In genomic region chr11:109546305-109547001, GRCm38 (mm10) we compare ENCODE assay signal across 16 mouse cellular contexts.
DNase-seq lines count a peak whose midpoint lies in the region; ATAC-seq and TF ChIP-seq lines count a peak whose summit lies in the region.
"Had no signal": no experiment of that assay in that cellular context is flagged by ENCODE, and none has a peak within 500 bp of the region (broad histone marks: within the 10 kb centered on the region; RNA-seq: fewer than 3 reads in every experiment).

No protein-coding gene starts in this region.

- no peaks in the 10 kb centered on the region for H3K27me3 ChIP-seq in kidney, adult 2 months (replicated peaks; ENCODE audit: control insufficient read depth, insufficient read depth, low read length)
- no peaks in the 10 kb centered on the region for H3K27me3 ChIP-seq in lung, postnatal 0 days (replicated peaks; ENCODE audit: insufficient read depth, low read length)
- H3K27me3 ChIP-seq: heart, embryonic 15.5 days had no signal

- WGBS in kidney, adult 2 months, result 55% methylated on average over 16 of the region's 16 CpGs
- WGBS in lung, postnatal 0 days, result 22% methylated on average over 16 of the region's 16 CpGs

- no peaks in the 10 kb centered on the region; the same call in 1 of the 2 replicates for H3K4me1 ChIP-seq in kidney, adult 2 months (ENCODE audit: control insufficient read depth, insufficient read depth, low read length)
- H3K4me1 ChIP-seq in lung, postnatal 0 days (ENCODE audit: insufficient read depth, low read depth, low read length), result peaks cover 12% of the 10 kb centered on the region; the same call in 1 of the 2 replicates

- no peak for TF ChIP-seq POLR2A in kidney, adult 2 months (IDR thresholded peaks at IDR 0.05; ENCODE audit: low read depth, low read length)

- peak overlapping the region; percentile 29; the same call in 1 of the 2 replicates for H3K27ac ChIP-seq in kidney, adult 2 months (ENCODE audit: insufficient read depth, low read depth, low read length)
- no peak overlapping the region for H3K27ac ChIP-seq in lung, postnatal 0 days (ENCODE audit: low read length)
- H3K27ac ChIP-seq in left cerebral cortex, adult 2 months, result no peak overlapping the region

- ATAC-seq in lung, postnatal 0 days, result peak; percentile 84
- ATAC-seq: forebrain, postnatal 0 days had no signal

- H3K9me3 ChIP-seq in lung, postnatal 0 days (ENCODE audit: low read length), result no peaks in the 10 kb centered on the region
- H3K9me3 ChIP-seq: heart, embryonic 15.5 days had no signal

- TF ChIP-seq EP300 in lung, postnatal 0 days (IDR thresholded peaks at IDR 0.05), result no peak

- H3K36me3 ChIP-seq in kidney, adult 2 months (ENCODE audit: control insufficient read depth, insufficient read depth, low read length), result no peaks in the 10 kb centered on the region
- H3K36me3 ChIP-seq in lung, postnatal 0 days (ENCODE audit: insufficient read depth, low read length), result no peaks in the 10 kb centered on the region
- H3K36me3 ChIP-seq: heart, embryonic 15.5 days had no signal

- no peak overlapping the region for H3K4me3 ChIP-seq in kidney, adult 2 months (ENCODE audit: insufficient read depth, low read depth, low read length)
- no peak overlapping the region for H3K4me3 ChIP-seq in lung, postnatal 0 days (ENCODE audit: low read depth, low read length)
- no peak overlapping the region for H3K4me3 ChIP-seq in left cerebral cortex, adult 2 months
- H3K4me3 ChIP-seq: heart, embryonic 15.5 days; myocyte had no signal

- intact Hi-C loops in left cerebral cortex, adult 2 months (cut with DNase I), result no loop called here

- peak; percentile 10 for DNase-seq in kidney, adult 2 months
- no peak for DNase-seq in kidney, adult 18-20 months
- DNase-seq in Muller cell, postnatal 12 days (ENCODE audit: inconsistent ontology term), result peak; percentile 38
- peak; percentile 23 for DNase-seq in induced T-regulatory cell, adult 2 months (ENCODE audit: low read depth)
- peak; percentile 61 for DNase-seq in lung, postnatal 0 days (ENCODE audit: low spot score)
- DNase-seq in left cerebral cortex, adult 2 months (ENCODE audit: extremely low spot score in 1 of 2, low spot score in 2 of 2), result no peak
- no peak for DNase-seq in gastrocnemius, adult 8-10 months (ENCODE audit: low spot score in 2 of 2)
- DNase-seq: adrenal gland, postnatal 25 days; cerebellum, postnatal 36 days; forebrain, postnatal 0 days; gastrocnemius, postnatal 25 days; left cerebral cortex, postnatal 4 days; right cerebral cortex, postnatal 4 days; thymus, postnatal 14 days had no signal

- TF ChIP-seq CTCF in kidney, adult 2 months (conservative IDR thresholded peaks at IDR 0.05; ENCODE audit: insufficient read depth, insufficient read length, low read depth, low read length), result no peak
- TF ChIP-seq CTCF in lung, postnatal 0 days (IDR thresholded peaks at IDR 0.05), result no peak
- no peak for TF ChIP-seq CTCF in left cerebral cortex, adult 2 months (IDR thresholded peaks at IDR 0.05)

- H3K4me2 ChIP-seq in lung, postnatal 0 days (replicated peaks; ENCODE audit: low read depth, low read length), result 0 out of 2 replicates have a peak overlapping the region, but pooled peaks have one; percentile 8

- no peak overlapping the region for H3K9ac ChIP-seq in lung, postnatal 0 days (replicated peaks; ENCODE audit: low read depth)
- H3K9ac ChIP-seq: forebrain, postnatal 0 days; heart, embryonic 15.5 days had no signal

Comparison
In these comparisons a context has a peak if more than half of its experiments do, and no peak if none do; other contexts are left out.
1. DNase-seq: peak in kidney, adult 2 months (single experiment), Muller cell, postnatal 12 days (single experiment), induced T-regulatory cell, adult 2 months (single experiment) and lung, postnatal 0 days (single experiment); none in kidney, adult 18-20 months (single experiment), left cerebral cortex, adult 2 months (0 of 2) and gastrocnemius, adult 8-10 months (0 of 2).